Mouse (Mus musculus) thymus, postnatal 10 days (tissue): Measurements from ENCODE around the gene Araf.
"Not testable (repeated sequence)": the region's sequence is repeated elsewhere in the genome, so short reads cannot be mapped to it uniquely, and the experiment has no call there.

Source experiments
- DNase-seq, 2 experiments: peaks; one replicate each; pipeline ENCODE4 v3.0.0; 2021; ENCODE audit warnings: low spot score in 2 of 2

Araf gene

GRCm38 (mm10) chrX:20797681-20798080 is at the start of gene Araf:
TSS of gene Araf (plus strand) at chrX:20797814.
- DNase-seq: peak in 1 of 2 experiments; percentile 5

GRCm38 (mm10) chrX:20748829-20749228 is 48.8 kb upstream of the Araf start:
- DNase-seq: no peak

- DNase-seq: no peak
Observed at GRCm38 (mm10) chrX:20761201-20761600, 36.4 kb upstream of the Araf start.

- DNase-seq: peak; percentile 59 to 78
Observed at GRCm38 (mm10) chrX:20770697-20771381, 26.8 kb upstream of the Araf start.

GRCm38 (mm10) chrX:20771666-20772065 is 25.9 kb upstream of the Araf start:
- no peak for DNase-seq

- DNase-seq: no peak
Observed at GRCm38 (mm10) chrX:20775271-20776016, 22.2 kb upstream of the Araf start.

GRCm38 (mm10) chrX:20777619-20778018 is 20.0 kb upstream of the Araf start:
- DNase-seq: no peak

GRCm38 (mm10) chrX:20787309-20787708 is 10.3 kb upstream of the Araf start:
- DNase-seq: no peak

GRCm38 (mm10) chrX:20792417-20792816 is 5.2 kb upstream of the Araf start:
- no peak for DNase-seq

- DNase-seq: no peak
Observed at GRCm38 (mm10) chrX:20793230-20793629, 4.4 kb upstream of the Araf start.

GRCm38 (mm10) chrX:20794229-20794628 is 3.4 kb upstream of the Araf start:
- DNase-seq: no peak

GRCm38 (mm10) chrX:20798141-20798796 is 655 bp downstream of the Araf start:
- peak; percentile 62 to 67 for DNase-seq

GRCm38 (mm10) chrX:20798797-20799147 is 1.2 kb downstream of the Araf start:
- no peak for DNase-seq

GRCm38 (mm10) chrX:20801456-20801855 is 3.8 kb downstream of the Araf start:
- DNase-seq: no peak

GRCm38 (mm10) chrX:20804301-20804700 is 6.7 kb downstream of the Araf start:
- DNase-seq: not testable (repeated sequence)

- DNase-seq: no peak
Observed at GRCm38 (mm10) chrX:20806295-20806694, 8.7 kb downstream of the Araf start.

GRCm38 (mm10) chrX:20816974-20817373 is 19.4 kb downstream of the Araf start:
- no peak for DNase-seq

- peak; percentile 67 to 83 for DNase-seq
Observed at GRCm38 (mm10) chrX:20819204-20819628, 21.6 kb downstream of the Araf start.

GRCm38 (mm10) chrX:20819708-20820426 is 22.3 kb downstream of the Araf start:
- peak in 1 of 2 experiments; percentile 17 for DNase-seq

- DNase-seq: no peak
Observed at GRCm38 (mm10) chrX:20828934-20829333, 31.3 kb downstream of the Araf start.

- DNase-seq: no peak
Observed at GRCm38 (mm10) chrX:20847232-20847631, 49.6 kb downstream of the Araf start.

GRCm38 (mm10) chrX:20847816-20848215 is 50.2 kb downstream of the Araf start:
- no peak for DNase-seq
